Mouse (Mus musculus): ENCODE data around the gene Wnt11.

DNA sequence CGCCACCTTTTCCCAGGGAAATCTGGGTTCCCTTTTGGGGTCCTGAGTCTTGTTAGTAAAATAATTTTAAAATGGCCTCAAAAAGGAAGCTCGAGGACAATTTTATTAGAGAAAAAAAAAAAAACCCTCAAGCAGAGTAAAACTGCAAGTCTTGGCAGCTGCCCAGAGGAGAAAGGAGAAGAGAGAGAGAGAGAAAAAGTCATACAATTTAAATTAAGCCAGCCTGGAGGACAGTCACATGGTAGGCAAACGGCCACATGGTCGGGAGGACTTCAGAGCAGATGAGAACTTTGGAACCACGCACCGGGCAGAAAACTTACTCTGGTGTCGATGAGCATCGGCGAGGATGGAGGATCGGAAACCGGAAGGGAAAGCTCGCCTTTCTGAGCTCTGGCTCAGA is 37.0 kb downstream of the Wnt11 start:
- TF ChIP-seq REST (IDR thresholded peaks at IDR 0.05; ENCODE audit: insufficient read depth, insufficient read length): no peak
- no peak for TF ChIP-seq POLR2A (IDR thresholded peaks at IDR 0.05; ENCODE audit: insufficient read length, low read depth)
- no peak for TF ChIP-seq MYOG (IDR thresholded peaks at IDR 0.05; ENCODE audit: control insufficient read depth in 1 of 3, insufficient read depth in 1 of 3, insufficient read length in 2 of 3, low read depth in 2 of 3)
- TF ChIP-seq E2F4 (IDR thresholded peaks at IDR 0.05; ENCODE audit: insufficient read depth): no peak
- TF ChIP-seq MAX (IDR thresholded peaks at IDR 0.05; ENCODE audit: low read depth): no peak
- TF ChIP-seq SRF (IDR thresholded peaks at IDR 0.05; ENCODE audit: control insufficient read depth, insufficient read length, low read depth): no peak
- TF ChIP-seq TCF3 (IDR thresholded peaks at IDR 0.05; ENCODE audit: insufficient read length, low read depth): no peak
